Comparison of ENCODE assay signal across 18 mouse cellular contexts in the genomic region with DNA sequence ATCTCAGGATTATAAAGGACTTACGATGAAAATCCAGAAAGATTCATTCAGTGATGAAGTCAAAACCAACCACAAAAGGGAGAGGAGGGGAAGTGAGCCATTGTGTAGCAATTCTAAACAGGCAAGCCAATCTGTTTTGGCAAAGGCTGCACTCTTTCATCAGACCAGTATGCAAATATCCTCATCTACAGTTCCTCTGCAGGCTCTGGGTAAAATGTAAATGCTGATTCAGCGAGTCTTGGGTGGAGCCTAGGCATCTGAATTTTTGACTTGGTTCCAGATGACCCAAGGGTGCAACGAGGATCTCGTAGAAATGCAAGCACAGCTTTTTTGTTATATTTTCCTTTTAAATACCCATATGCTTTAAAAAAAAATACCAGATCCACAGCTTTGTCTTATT. TPM values are rescaled to one million over a fixed set of nuclear protein-coding genes. Genes with fewer than 3 reads are reported as not detected.
DNase-seq lines count a peak whose midpoint lies in the region; ATAC-seq and TF ChIP-seq lines count a peak whose summit lies in the region.
"Had no signal": no experiment of that assay in that cellular context is flagged by ENCODE, and none has a peak within 500 bp of the region (broad histone marks: within the 10 kb centered on the region; RNA-seq: fewer than 3 reads in every experiment).

No protein-coding gene starts in this region.

- peak; percentile 75 for ATAC-seq in megakaryocyte progenitor cell, adult 5-6 weeks (replicated peaks; ENCODE audit: poor library complexity)
- ATAC-seq: activated CD4-positive, CD25-positive, alpha-beta regulatory T cell, adult 4 months; Patski had no signal

- no peaks in the 10 kb centered on the region for H3K4me1 ChIP-seq in kidney, adult 2 months (ENCODE audit: control insufficient read depth, insufficient read depth, low read length)
- H3K4me1 ChIP-seq: hindbrain, embryonic 10.5 days; limb, embryonic 10.5 days; liver, embryonic 13.5 days had no signal

- H3K4me3 ChIP-seq in kidney, adult 2 months (ENCODE audit: insufficient read depth, low read depth, low read length) = no peak overlapping the region
- H3K4me3 ChIP-seq: hindbrain, embryonic 10.5 days; limb, embryonic 10.5 days; liver, embryonic 13.5 days had no signal

- WGBS in kidney, adult 2 months = 35% methylated on average over 4 of the region's 4 CpGs

- H3K27ac ChIP-seq in kidney, adult 2 months (ENCODE audit: insufficient read depth, low read depth, low read length) = no peak overlapping the region
- H3K27ac ChIP-seq: hindbrain, embryonic 10.5 days; limb, embryonic 10.5 days; liver, embryonic 13.5 days had no signal

- intact Hi-C loops in gastrocnemius, postnatal 36 days (cut with DNase I) = no loop called here

- H3K27me3 ChIP-seq in kidney, adult 2 months (replicated peaks; ENCODE audit: control insufficient read depth, insufficient read depth, low read length) = no peaks in the 10 kb centered on the region
- H3K27me3 ChIP-seq: liver, embryonic 13.5 days had no signal

- no peak for TF ChIP-seq POLR2A in kidney, adult 2 months (IDR thresholded peaks at IDR 0.05; ENCODE audit: low read depth, low read length)

- no peak for TF ChIP-seq CTCF in kidney, adult 2 months (conservative IDR thresholded peaks at IDR 0.05; ENCODE audit: insufficient read depth, insufficient read length, low read depth, low read length)

- peak; percentile 1 for DNase-seq in kidney, adult 2 months
- no peak for DNase-seq in kidney, postnatal 14 days
- DNase-seq in urinary bladder, postnatal 14 days (ENCODE audit: low spot score) = peak; percentile 14
- no peak for DNase-seq in urinary bladder, adult 18-20 months (ENCODE audit: low spot score in 2 of 2)
- DNase-seq in adipocyte (ENCODE audit: low spot score) = peak; percentile 80
- DNase-seq in layer of hippocampus, postnatal 36 days = no peak
- DNase-seq in gastrocnemius, postnatal 36 days = no peak
- DNase-seq: cerebellum, postnatal 10 days; kidney, adult 18-20 months; liver, embryonic 13.5 days; midbrain, embryonic 14.5 days; thymus, postnatal 36 days had no signal

- no peaks in the 10 kb centered on the region for H3K36me3 ChIP-seq in kidney, adult 2 months (ENCODE audit: control insufficient read depth, insufficient read depth, low read length)
- H3K36me3 ChIP-seq: hindbrain, embryonic 10.5 days; limb, embryonic 10.5 days; liver, embryonic 13.5 days had no signal

RNA-seq across cellular contexts. Expression of a gene that starts 9.0 kb away (rescaled TPM):
- polyA plus RNA-seq in kidney, adult 2 months (2012; rRNA removed) = 5.5 and 6.6 TPM in 2 replicates
- total RNA-seq in megakaryocyte progenitor cell, adult 5-6 weeks (2015) = not detected in 2 replicates
- total RNA-seq in megakaryocyte progenitor cell, adult 5-6 weeks (2017) = not detected in 2 replicates
- total RNA-seq in layer of hippocampus, postnatal 36 days (2021) = under 1 TPM; 0.28 to 0.42 TPM
- total RNA-seq in gastrocnemius, postnatal 36 days (2021) = 1 to 10 TPM; 4.2 to 5.4 TPM
- total RNA-seq: neutrophil, adult 5-6 weeks had no signal
- polyA plus RNA-seq: activated CD4-positive, CD25-positive, alpha-beta regulatory T cell, adult 4 months; Patski had no signal

Comparison
In these comparisons a context has a peak if more than half of its experiments do, and no peak if none do; other contexts are left out.
1. DNase-seq: peak in kidney, adult 2 months (single experiment), urinary bladder, postnatal 14 days (single experiment) and adipocyte (single experiment); none in kidney, postnatal 14 days (single experiment), urinary bladder, adult 18-20 months (0 of 2), layer of hippocampus, postnatal 36 days (0 of 2) and gastrocnemius, postnatal 36 days (0 of 2).